Mouse (Mus musculus) hindbrain, embryonic 11.5 days (tissue): Measurements from ENCODE around the gene Pold1. TPM values are rescaled to one million over a fixed set of nuclear protein-coding genes. Genes with fewer than 3 reads are reported as not detected.

ENCODE experiments used
- ATAC-seq: fragments of 200-750 bp; cut with Nextera tagmentation; 2 replicates; pipeline ENCODE4 v1.8.0; 2017; ENCODE audit warnings: mild to moderate bottlenecking, moderate TSS enrichment, moderate library complexity; ENCODE audit not compliant: low FRiP score
- DNase-seq: peaks from one replicate; pipeline ENCODE4 v3.0.0-alpha.2; 2015; ENCODE audit warnings: low spot score
- H3K27ac ChIP-seq: fragments of 300-500 bp; sonication (generic); 2 replicates; pipeline ENCODE4 v1.5.1; 2014; ENCODE audit warnings: mild to moderate bottlenecking, low read depth, low read length
- H3K27me3 ChIP-seq: fragments of 300-500 bp; sonication (generic); 2 replicates; pipeline ENCODE4 v1.6.1; 2014; ENCODE audit warnings: mild to moderate bottlenecking, low read length, moderate library complexity, mixed read lengths; ENCODE audit not compliant: control insufficient read depth, insufficient read depth
- H3K36me3 ChIP-seq: fragments of 300-500 bp; sonication (generic); 2 replicates; pipeline ENCODE4 v1.6.1; 2014; ENCODE audit warnings: mild to moderate bottlenecking, low read length, moderate library complexity, mixed read lengths; ENCODE audit not compliant: control insufficient read depth, insufficient read depth
- H3K4me1 ChIP-seq: fragments of 300-500 bp; sonication (generic); replicated peaks from 2 replicates; pipeline ENCODE4 v1.6.1; 2014; ENCODE audit warnings: low read length, mixed read lengths; ENCODE audit not compliant: control insufficient read depth, insufficient read depth
- H3K4me2 ChIP-seq: fragments of 300-500 bp; sonication (generic); replicated peaks from 2 replicates; pipeline ENCODE4 v1.6.1; 2014; ENCODE audit warnings: mild to moderate bottlenecking, low read depth, low read length
- H3K4me3 ChIP-seq: fragments of 300-500 bp; sonication (generic); 2 replicates; pipeline ENCODE4 v1.5.1; 2014; ENCODE audit warnings: low read depth, low read length
- H3K9ac ChIP-seq: fragments of 300-500 bp; sonication (generic); 2 replicates; pipeline ENCODE4 v1.6.1; 2014; ENCODE audit warnings: low read depth, low read length
- H3K9me3 ChIP-seq: fragments of 300-500 bp; sonication (generic); 2 replicates; pipeline ENCODE4 v1.6.1; 2016; ENCODE audit warnings: low read length; ENCODE audit not compliant: control insufficient read depth
- WGBS: fragments of 180-500 bp; shearing (Covaris S2); extraction: QIAGEN DNeasy Blood & Tissue Kit; methylation state at CpG from one replicate; pipeline ENCODE4 v1.1.7; 2014; 5-methylcytosine and 5-hydroxymethylcytosine counted together
- polyA plus RNA-seq: library from polyadenylated mRNA; unstranded; fragments of >200 nt; fragmentation: Nextera tagmentation; extraction: Ambion mirVana; gene quantifications from 2 replicates; pipeline ENCODE4 v1.2.1, GENCODE M21; 2014

Gene Pold1
- polyA plus RNA-seq, 1 experiment from 2014 or later, result 40.9 TPM

DNA sequence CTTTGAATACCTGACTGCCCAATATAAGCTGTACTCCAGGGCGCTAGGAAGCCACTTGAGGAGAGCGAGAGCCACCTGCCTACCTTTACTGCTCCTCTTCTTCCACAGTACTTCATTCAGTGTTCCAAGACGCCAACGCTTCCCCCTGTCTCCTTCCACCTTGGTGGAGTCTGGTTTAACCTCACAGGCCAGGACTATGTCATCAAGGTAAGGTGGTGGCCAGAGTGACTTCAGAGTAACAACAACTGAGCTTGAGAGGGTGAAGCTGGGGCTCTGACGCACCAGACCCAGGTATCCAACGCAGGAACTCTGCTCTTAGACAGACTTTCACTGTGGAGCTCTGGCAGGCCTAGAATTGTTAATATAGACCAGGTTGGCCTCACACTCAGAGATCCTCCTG is 37.0 kb upstream of the Pold1 start:
- H3K27me3 ChIP-seq, result peaks cover 14% of the 10 kb centered on the region; the same call in 1 of the 2 replicates
- WGBS, result 95% methylated on average over 6 of the region's 6 CpGs

DNA sequence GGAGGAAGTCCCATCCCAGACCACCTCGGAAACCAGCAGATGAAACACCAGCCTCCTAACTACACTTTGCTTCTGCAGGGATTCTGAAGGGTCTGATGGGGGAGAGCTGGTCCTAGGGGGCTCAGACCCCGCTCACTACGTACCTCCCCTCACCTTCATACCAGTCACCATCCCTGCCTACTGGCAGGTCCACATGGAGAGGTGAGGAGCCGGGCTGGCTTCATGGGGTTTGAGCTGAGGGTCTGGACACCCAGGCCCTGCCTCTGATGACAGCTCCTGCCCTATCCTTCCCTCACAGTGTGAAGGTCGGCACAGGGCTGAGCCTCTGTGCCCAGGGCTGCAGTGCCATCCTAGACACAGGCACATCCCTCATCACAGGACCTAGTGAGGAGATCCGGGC is 36.3 kb upstream of the Pold1 start:
- 89% methylated on average over 6 of the region's 6 CpGs for WGBS
- H3K9me3 ChIP-seq, result no peaks in the 10 kb centered on the region
- H3K4me3 ChIP-seq, result no peak overlapping the region
- no peaks in the 10 kb centered on the region for H3K36me3 ChIP-seq
- DNase-seq (no peak), ATAC-seq (no peak)
- no peak overlapping the region for H3K9ac ChIP-seq
- H3K4me1 ChIP-seq, result peaks cover 4% of the 10 kb centered on the region
- no peak overlapping the region for H3K4me2 ChIP-seq
- H3K27me3 ChIP-seq, result peaks cover 14% of the 10 kb centered on the region; the same call in 1 of the 2 replicates
- no peak overlapping the region for H3K27ac ChIP-seq

More for the DNA sequence above, 37.0 kb upstream of the Pold1 start:
- no peaks in the 10 kb centered on the region for H3K36me3 ChIP-seq
- no peak overlapping the region for H3K4me2 ChIP-seq
- peaks cover 4% of the 10 kb centered on the region for H3K4me1 ChIP-seq
- no peak overlapping the region for H3K4me3 ChIP-seq
- DNase-seq (no peak), ATAC-seq (no peak)
- H3K9ac ChIP-seq, result no peak overlapping the region
- no peaks in the 10 kb centered on the region for H3K9me3 ChIP-seq
- H3K27ac ChIP-seq, result no peak overlapping the region

GRCm38 (mm10) chr7:44584265-44584804 is 35.7 kb upstream of the Pold1 start:
- Histone ChIP-seq H3K9ac (no peak overlapping the region), H3K4me1 (peaks cover 4% of the 10 kb centered on the region), H3K4me3 (no peak overlapping the region), H3K27me3 (peaks cover 14% of the 10 kb centered on the region; the same call in 1 of the 2 replicates), H3K36me3 (no peaks in the 10 kb centered on the region), H3K9me3 (no peaks in the 10 kb centered on the region), H3K4me2 (no peak overlapping the region), H3K27ac (no peak overlapping the region)
- no peak for DNase-seq
- ATAC-seq, result no peak
- 89% methylated on average over 4 of the region's 4 CpGs for WGBS

- Histone ChIP-seq H3K36me3 (no peaks in the 10 kb centered on the region), H3K27me3 (peaks cover 11% of the 10 kb centered on the region; the same call in 1 of the 2 replicates), H3K4me1 (no peaks in the 10 kb centered on the region; the same call in none of the 2 replicates), H3K9ac (no peak overlapping the region), H3K27ac (no peak overlapping the region), H3K4me3 (no peak overlapping the region), H3K4me2 (no peak overlapping the region), H3K9me3 (no peaks in the 10 kb centered on the region)
- ATAC-seq (no peak), DNase-seq (no peak)
- 86% methylated on average over 1 of the region's 1 CpGs for WGBS
Measured at GRCm38 (mm10) chr7:44583146-44583545, 34.5 kb upstream of the Pold1 start.

DNA sequence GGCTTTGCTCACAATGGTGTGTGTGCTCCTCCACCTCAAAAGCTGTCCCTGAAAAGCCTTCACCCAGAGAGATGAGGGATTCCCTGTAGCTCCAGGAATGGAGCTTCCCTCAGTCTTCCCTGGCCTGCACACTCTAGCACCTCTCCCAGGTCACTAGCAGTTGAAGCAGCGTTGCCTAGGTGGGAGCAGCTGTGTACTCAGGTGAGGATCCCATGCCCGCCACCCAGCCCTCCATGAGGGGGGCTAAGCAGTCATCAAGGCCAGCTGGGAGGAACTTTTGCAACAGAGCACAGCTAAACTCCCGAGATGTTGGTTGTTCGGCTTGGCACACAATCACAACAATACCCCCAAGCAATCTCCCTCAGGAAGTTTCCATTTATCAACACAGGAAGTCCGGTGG is 34.1 kb upstream of the Pold1 start:
- Histone ChIP-seq H3K4me2 (no peak overlapping the region), H3K27me3 (peaks cover 6% of the 10 kb centered on the region; the same call in 1 of the 2 replicates), H3K4me3 (no peak overlapping the region), H3K9ac (no peak overlapping the region), H3K4me1 (no peaks in the 10 kb centered on the region; the same call in none of the 2 replicates), H3K27ac (no peak overlapping the region), H3K9me3 (no peaks in the 10 kb centered on the region), H3K36me3 (no peaks in the 10 kb centered on the region)
- DNase-seq (no peak), ATAC-seq (no peak)
- WGBS, result 83% methylated on average over 5 of the region's 5 CpGs

- 77% methylated on average over 6 of the region's 6 CpGs for WGBS
- no peak overlapping the region for H3K27ac ChIP-seq
- H3K4me1 ChIP-seq, result no peaks in the 10 kb centered on the region
- no peaks in the 10 kb centered on the region for H3K9me3 ChIP-seq
- no peak overlapping the region for H3K4me2 ChIP-seq
- no peaks in the 10 kb centered on the region for H3K36me3 ChIP-seq
- no peak overlapping the region for H3K4me3 ChIP-seq
- no peak for DNase-seq
- no peak for ATAC-seq
- no peak overlapping the region for H3K9ac ChIP-seq
- 0 out of 2 replicates have a peak, but pooled peaks cover 2% of the 10 kb centered on the region for H3K27me3 ChIP-seq
Measured at GRCm38 (mm10) chr7:44581637-44582036, 33.0 kb upstream of the Pold1 start.

DNA sequence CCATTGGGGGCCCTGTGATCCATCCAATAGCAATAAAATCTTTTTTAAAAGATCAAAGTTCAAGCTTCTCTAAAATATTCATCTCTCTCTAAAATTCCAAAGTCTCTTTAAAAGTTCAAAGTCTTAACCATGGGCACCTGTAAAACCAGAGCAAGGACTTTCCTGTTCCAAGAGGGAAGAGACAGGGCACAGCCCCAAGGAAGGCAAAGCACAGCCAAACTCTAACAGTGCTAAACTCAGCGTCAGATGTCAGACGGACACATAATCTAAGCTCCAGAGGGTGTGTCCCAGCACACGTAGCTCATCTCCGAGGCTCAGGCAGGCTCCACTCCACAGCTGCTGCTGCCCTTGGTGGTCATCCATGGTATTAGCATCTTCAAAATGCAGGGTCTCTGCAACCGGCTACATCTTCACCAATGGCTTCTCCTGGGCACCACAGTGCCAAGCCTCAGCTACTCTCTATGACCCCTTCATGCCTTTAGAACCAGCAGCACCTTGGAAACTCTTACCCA is 27.7 kb upstream of the Pold1 start:
- no peak overlapping the region for H3K27ac ChIP-seq
- no peak overlapping the region for H3K9ac ChIP-seq
- H3K36me3 ChIP-seq, result no peaks in the 10 kb centered on the region
- ATAC-seq (no peak), DNase-seq (no peak)
- no peaks in the 10 kb centered on the region for H3K9me3 ChIP-seq
- 60% methylated on average over 5 of the region's 5 CpGs for WGBS
- H3K4me3 ChIP-seq, result no peak overlapping the region
- no peaks in the 10 kb centered on the region for H3K27me3 ChIP-seq
- no peaks in the 10 kb centered on the region; the same call in 1 of the 2 replicates for H3K4me1 ChIP-seq
- H3K4me2 ChIP-seq, result no peak overlapping the region

DNA sequence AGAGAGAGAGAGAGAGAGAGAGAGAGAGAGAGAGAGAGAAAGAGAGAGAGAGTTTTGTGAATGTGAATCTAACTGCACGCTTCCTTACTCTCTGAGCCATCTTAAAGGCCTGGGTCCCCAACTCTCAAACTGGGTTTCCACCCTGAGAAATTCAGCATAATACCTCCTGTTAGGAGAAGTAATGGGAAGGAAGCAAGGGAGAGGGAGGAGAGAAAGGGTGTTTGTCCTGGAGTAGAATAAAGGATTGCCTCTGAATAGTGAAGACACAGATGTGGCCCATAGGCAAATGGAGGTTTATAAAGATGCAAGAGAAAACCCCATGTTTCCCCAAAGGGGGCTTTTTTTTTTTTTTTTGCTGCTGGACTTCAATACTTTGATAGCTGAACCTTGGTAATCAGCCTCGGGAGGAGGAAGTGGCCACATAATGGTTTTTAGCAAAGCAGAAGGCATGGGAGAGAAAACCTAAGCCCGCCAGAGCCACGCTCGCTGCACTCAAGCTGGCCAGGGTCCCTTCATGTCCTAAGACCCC is 24.4 kb upstream of the Pold1 start:
- ATAC-seq (no peak), DNase-seq (no peak)
- no peak overlapping the region for H3K9ac ChIP-seq
- no peak overlapping the region for H3K27ac ChIP-seq
- no peak overlapping the region for H3K4me2 ChIP-seq
- no peaks in the 10 kb centered on the region; the same call in 1 of the 2 replicates for H3K4me1 ChIP-seq
- H3K27me3 ChIP-seq, result no peaks in the 10 kb centered on the region
- H3K9me3 ChIP-seq, result no peaks in the 10 kb centered on the region
- WGBS, result 72% methylated on average over 5 of the region's 5 CpGs
- H3K36me3 ChIP-seq, result no peaks in the 10 kb centered on the region
- H3K4me3 ChIP-seq, result no peak overlapping the region

DNA sequence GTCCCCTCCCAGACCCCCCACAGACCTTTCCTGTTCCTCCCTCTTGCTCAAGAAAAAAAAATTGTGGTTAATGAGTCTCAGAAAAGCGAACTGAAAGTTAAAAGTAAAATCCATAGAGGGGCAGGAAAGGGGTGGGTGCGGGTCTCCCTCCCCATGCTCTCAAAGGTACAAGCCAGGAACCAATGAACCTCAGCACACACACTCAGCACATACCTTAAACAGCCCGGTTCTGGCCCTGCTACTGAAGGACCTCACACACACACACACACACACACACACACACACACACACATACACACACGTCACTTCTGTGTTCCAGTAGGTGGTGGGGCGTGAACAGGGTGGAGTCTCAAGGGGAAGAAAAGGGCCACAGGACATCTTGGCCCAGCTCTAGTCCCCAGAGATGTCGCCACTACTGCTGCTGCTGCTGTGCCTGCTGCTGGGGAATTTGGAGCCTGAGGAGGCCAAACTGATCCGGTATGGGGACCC is 23.6 kb upstream of the Pold1 start, which contains the start of gene Napsa:
TSS of gene Napsa (plus strand) at position 168 of the 489 bp plus-strand sequence.
- ATAC-seq, result no peak
- Histone ChIP-seq H3K4me2 (no peak within 1 kb of the TSS), H3K27me3 (no peaks in the 10 kb centered on the region), H3K4me1 (no peaks in the 10 kb centered on the region; the same call in 1 of the 2 replicates), H3K36me3 (no peaks in the 10 kb centered on the region), H3K27ac (no peak within 1 kb of the TSS), H3K4me3 (no peak within 1 kb of the TSS), H3K9me3 (no peaks in the 10 kb centered on the region), H3K9ac (no peak within 1 kb of the TSS)
- 41% methylated on average over 7 of the region's 7 CpGs for WGBS
- no peak for DNase-seq
